Mouse (Mus musculus): ENCODE data around the gene Id2. TPM values are rescaled to one million over a fixed set of nuclear protein-coding genes. Genes with fewer than 3 reads are reported as not detected.

Gene Id2
- polyA plus RNA-seq, 1 experiment from 2014 or later: 606 TPM

DNA sequence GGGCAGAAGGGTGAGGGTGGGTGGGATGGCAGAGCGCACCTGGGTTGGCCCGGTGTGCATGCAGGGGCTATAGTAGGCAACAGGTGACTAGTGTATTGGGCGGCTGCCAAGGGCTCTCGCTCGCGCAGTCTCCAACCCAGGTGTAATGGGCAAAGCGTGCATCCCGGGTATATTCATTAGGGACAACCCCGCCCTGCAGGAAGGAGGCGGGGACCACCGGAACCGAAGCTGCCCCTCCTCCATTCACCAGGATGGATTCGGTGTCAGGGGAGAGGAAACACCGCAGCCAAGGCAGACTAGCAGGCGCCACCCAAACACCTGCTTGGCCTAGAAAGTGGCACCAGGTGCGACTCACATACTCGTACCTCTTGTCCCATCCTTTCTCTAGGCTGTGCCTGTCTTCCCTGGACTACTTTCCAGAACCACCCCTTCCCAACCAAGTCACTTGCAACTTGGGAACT, 4.2 kb downstream of the Id2 start:
- H3K9ac ChIP-seq (replicated peaks; ENCODE audit: low read length): peak overlapping the region; percentile 65
- 3% methylated on average over 17 of the region's 17 CpGs for WGBS
- DNase-seq (ENCODE audit: low spot score): peak; percentile 74

GRCm38 (mm10) chr12:25092027-25092704, 4.8 kb downstream of the Id2 start:
- Histone ChIP-seq H3K9me3 (replicated peaks; ENCODE audit: control insufficient read depth, low read length) (no peaks in the 10 kb centered on the region), H3K9ac (replicated peaks; ENCODE audit: low read length) (no peak overlapping the region; the same call in 1 of the 2 replicates), H3K4me3 (ENCODE audit: low read depth, low read length) (peak overlapping the region; percentile 41), H3K27me3 (ENCODE audit: control insufficient read depth, insufficient read depth, low read length) (no peaks in the 10 kb centered on the region), H3K4me2 (ENCODE audit: low read depth, low read length) (peak overlapping the region; percentile 71), H3K4me1 (ENCODE audit: control insufficient read depth, insufficient read depth, low read length) (no peaks in the 10 kb centered on the region; the same call in 1 of the 2 replicates), H3K36me3 (replicated peaks; ENCODE audit: control insufficient read depth, insufficient read depth, low read depth, low read length) (no peaks in the 10 kb centered on the region), H3K27ac (replicated peaks; ENCODE audit: low read depth, low read length) (no peak overlapping the region)
- DNase-seq (ENCODE audit: low spot score) (peak; percentile 91), ATAC-seq (replicated peaks; ENCODE audit: insufficient number of reproducible peaks, low FRiP score, low TSS enrichment, low read depth) (peak; percentile 60)
- 7% methylated on average over 25 of the region's 25 CpGs for WGBS

More for the DNA sequence above, 4.2 kb downstream of the Id2 start:
- H3K36me3 ChIP-seq (replicated peaks; ENCODE audit: control insufficient read depth, insufficient read depth, low read depth, low read length): no peaks in the 10 kb centered on the region
- H3K27me3 ChIP-seq (ENCODE audit: control insufficient read depth, insufficient read depth, low read length): no peaks in the 10 kb centered on the region
- ATAC-seq (replicated peaks; ENCODE audit: insufficient number of reproducible peaks, low FRiP score, low TSS enrichment, low read depth): peak; percentile 34; the same call in 1 of the 2 replicates
- no peak overlapping the region for H3K27ac ChIP-seq (replicated peaks; ENCODE audit: low read depth, low read length)
- no peaks in the 10 kb centered on the region for H3K9me3 ChIP-seq (replicated peaks; ENCODE audit: control insufficient read depth, low read length)
- H3K4me1 ChIP-seq (ENCODE audit: control insufficient read depth, insufficient read depth, low read length): no peaks in the 10 kb centered on the region; the same call in 1 of the 2 replicates
- H3K4me3 ChIP-seq (ENCODE audit: low read depth, low read length): peak overlapping the region; percentile 41
- H3K4me2 ChIP-seq (ENCODE audit: low read depth, low read length): peak overlapping the region; percentile 71

GRCm38 (mm10) chr12:25089433-25089832, 7.5 kb downstream of the Id2 start:
- no peak overlapping the region for H3K9ac ChIP-seq (replicated peaks; ENCODE audit: low read length)
- H3K4me1 ChIP-seq (ENCODE audit: control insufficient read depth, insufficient read depth, low read length): no peaks in the 10 kb centered on the region; the same call in 1 of the 2 replicates
- H3K27me3 ChIP-seq (ENCODE audit: control insufficient read depth, insufficient read depth, low read length): no peaks in the 10 kb centered on the region
- H3K36me3 ChIP-seq (replicated peaks; ENCODE audit: control insufficient read depth, insufficient read depth, low read depth, low read length): no peaks in the 10 kb centered on the region
- no peak overlapping the region for H3K27ac ChIP-seq (replicated peaks; ENCODE audit: low read depth, low read length)
- WGBS: 42% methylated on average over 1 of the region's 1 CpGs
- no peak overlapping the region for H3K4me2 ChIP-seq (ENCODE audit: low read depth, low read length)
- H3K9me3 ChIP-seq (replicated peaks; ENCODE audit: control insufficient read depth, low read length): no peaks in the 10 kb centered on the region
- no peak for ATAC-seq (replicated peaks; ENCODE audit: insufficient number of reproducible peaks, low FRiP score, low TSS enrichment, low read depth)
- DNase-seq (ENCODE audit: low spot score): no peak
- no peak overlapping the region for H3K4me3 ChIP-seq (ENCODE audit: low read depth, low read length)

DNA sequence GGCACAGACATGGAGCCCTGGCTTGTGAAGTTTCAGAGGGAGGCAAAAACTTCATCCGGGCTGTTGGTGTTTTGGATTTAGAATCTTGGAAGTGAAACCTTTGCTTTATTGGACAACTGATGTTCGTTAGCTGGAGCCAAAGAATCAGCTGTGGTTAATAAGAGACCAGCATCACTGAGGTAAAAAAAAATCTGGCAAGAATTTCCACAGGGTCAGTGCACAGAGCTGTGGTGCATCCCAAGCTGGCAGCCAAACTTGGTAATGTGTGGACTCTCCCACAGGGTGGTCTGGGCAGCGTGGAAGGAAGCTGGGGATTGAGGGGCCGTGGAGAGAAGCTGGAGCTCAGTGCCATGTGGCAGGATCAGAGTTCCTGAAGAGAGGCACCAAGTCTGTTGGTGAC, 10.0 kb downstream of the Id2 start:
- no peaks in the 10 kb centered on the region for H3K9me3 ChIP-seq (replicated peaks; ENCODE audit: control insufficient read depth, low read length)
- DNase-seq (ENCODE audit: low spot score) (no peak), ATAC-seq (replicated peaks; ENCODE audit: insufficient number of reproducible peaks, low FRiP score, low TSS enrichment, low read depth) (no peak)
- H3K9ac ChIP-seq (replicated peaks; ENCODE audit: low read length): no peak overlapping the region
- H3K27me3 ChIP-seq (ENCODE audit: control insufficient read depth, insufficient read depth, low read length): no peaks in the 10 kb centered on the region
- no peaks in the 10 kb centered on the region for H3K36me3 ChIP-seq (replicated peaks; ENCODE audit: control insufficient read depth, insufficient read depth, low read depth, low read length)
- WGBS: 56% methylated on average over 4 of the region's 4 CpGs
- H3K4me1 ChIP-seq (ENCODE audit: control insufficient read depth, insufficient read depth, low read length): no peaks in the 10 kb centered on the region
- no peak overlapping the region for H3K27ac ChIP-seq (replicated peaks; ENCODE audit: low read depth, low read length)
- no peak overlapping the region for H3K4me2 ChIP-seq (ENCODE audit: low read depth, low read length)
- no peak overlapping the region for H3K4me3 ChIP-seq (ENCODE audit: low read depth, low read length)

DNA sequence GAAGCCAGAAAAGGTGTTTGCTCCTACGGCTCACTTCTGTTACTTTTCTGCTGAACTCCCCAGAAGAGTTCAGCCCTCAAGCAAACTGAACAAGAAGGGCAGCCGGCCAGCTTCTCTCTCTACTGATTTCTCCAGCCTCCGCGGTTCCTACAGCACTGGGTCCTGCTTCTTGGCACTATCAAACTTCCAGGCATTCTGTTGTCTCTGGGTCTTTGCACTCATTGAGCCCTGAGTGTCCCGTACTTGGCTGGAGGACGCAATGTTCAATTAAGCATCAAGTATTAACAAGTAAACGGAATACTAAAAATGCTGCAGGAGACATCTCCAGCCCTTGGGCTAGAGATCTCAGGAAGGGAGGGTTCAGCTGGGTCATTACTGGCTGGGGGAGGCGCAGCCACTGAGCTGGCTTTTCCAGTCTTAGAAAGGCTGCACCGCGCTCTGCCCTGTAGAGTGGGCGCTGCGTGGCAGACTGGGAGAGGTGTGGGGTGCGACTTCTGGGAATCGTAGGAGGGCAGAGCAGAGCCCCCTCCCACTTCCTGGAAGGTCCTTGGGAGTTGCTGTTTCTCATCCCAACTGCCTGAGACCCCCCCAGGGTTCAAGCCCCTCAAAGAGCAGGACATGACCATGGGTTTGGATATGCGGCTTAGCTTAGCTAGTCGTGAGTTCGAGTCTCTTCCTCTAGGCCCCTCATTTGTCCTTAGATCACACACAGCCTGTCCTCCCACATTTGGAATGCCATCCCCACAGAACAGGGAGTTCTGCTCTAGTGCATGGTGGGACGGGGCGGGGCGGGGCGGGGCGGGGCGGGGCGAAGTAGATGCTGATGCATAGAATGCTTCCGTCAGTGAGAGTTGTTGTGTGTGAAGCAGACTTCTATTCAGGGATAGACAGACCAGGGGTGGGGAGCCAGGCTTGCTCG, 13.4 kb downstream of the Id2 start:
- no peaks in the 10 kb centered on the region for H3K9me3 ChIP-seq (replicated peaks; ENCODE audit: control insufficient read depth, low read length)
- ATAC-seq (replicated peaks; ENCODE audit: insufficient number of reproducible peaks, low FRiP score, low TSS enrichment, low read depth) (no peak), DNase-seq (ENCODE audit: low spot score) (no peak)
- H3K27me3 ChIP-seq (ENCODE audit: control insufficient read depth, insufficient read depth, low read length): no peaks in the 10 kb centered on the region
- H3K4me3 ChIP-seq (ENCODE audit: low read depth, low read length): no peak overlapping the region
- H3K9ac ChIP-seq (replicated peaks; ENCODE audit: low read length): no peak overlapping the region
- WGBS: 34% methylated on average over 26 of the region's 26 CpGs
- H3K27ac ChIP-seq (replicated peaks; ENCODE audit: low read depth, low read length): no peak overlapping the region
- no peaks in the 10 kb centered on the region for H3K4me1 ChIP-seq (ENCODE audit: control insufficient read depth, insufficient read depth, low read length)
- H3K36me3 ChIP-seq (replicated peaks; ENCODE audit: control insufficient read depth, insufficient read depth, low read depth, low read length): no peaks in the 10 kb centered on the region
- no peak overlapping the region; the same call in 1 of the 2 replicates for H3K4me2 ChIP-seq (ENCODE audit: low read depth, low read length)

DNA sequence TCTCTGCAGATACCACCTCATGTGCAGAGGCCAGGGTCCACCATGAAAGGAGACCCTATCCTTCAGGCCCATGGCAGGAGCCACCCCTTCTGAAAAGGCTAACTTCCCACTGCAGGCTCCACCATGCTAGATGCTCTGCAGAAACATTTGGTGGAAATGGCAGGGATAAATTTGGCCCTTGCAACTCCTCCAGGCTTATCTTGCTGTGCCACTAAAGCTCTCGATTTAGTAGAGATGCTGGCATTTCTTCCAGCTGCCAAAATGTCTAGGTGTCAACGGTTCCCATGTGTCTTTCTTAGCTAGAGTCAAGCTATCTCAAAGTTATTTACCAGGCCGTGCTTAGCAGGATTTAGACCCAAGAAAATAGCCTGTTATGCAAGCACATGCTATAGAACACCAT, 22.6 kb downstream of the Id2 start:
- Histone ChIP-seq H3K27ac (replicated peaks; ENCODE audit: low read depth, low read length) (no peak overlapping the region), H3K9me3 (replicated peaks; ENCODE audit: control insufficient read depth, low read length) (no peaks in the 10 kb centered on the region), H3K4me3 (ENCODE audit: low read depth, low read length) (no peak overlapping the region), H3K36me3 (replicated peaks; ENCODE audit: control insufficient read depth, insufficient read depth, low read depth, low read length) (no peaks in the 10 kb centered on the region), H3K4me2 (ENCODE audit: low read depth, low read length) (no peak overlapping the region), H3K4me1 (ENCODE audit: control insufficient read depth, insufficient read depth, low read length) (no peaks in the 10 kb centered on the region), H3K9ac (replicated peaks; ENCODE audit: low read length) (no peak overlapping the region), H3K27me3 (ENCODE audit: control insufficient read depth, insufficient read depth, low read length) (no peaks in the 10 kb centered on the region)
- WGBS: 86% methylated on average over 3 of the region's 3 CpGs
- ATAC-seq (replicated peaks; ENCODE audit: insufficient number of reproducible peaks, low FRiP score, low TSS enrichment, low read depth) (no peak), DNase-seq (ENCODE audit: low spot score) (no peak)

DNA sequence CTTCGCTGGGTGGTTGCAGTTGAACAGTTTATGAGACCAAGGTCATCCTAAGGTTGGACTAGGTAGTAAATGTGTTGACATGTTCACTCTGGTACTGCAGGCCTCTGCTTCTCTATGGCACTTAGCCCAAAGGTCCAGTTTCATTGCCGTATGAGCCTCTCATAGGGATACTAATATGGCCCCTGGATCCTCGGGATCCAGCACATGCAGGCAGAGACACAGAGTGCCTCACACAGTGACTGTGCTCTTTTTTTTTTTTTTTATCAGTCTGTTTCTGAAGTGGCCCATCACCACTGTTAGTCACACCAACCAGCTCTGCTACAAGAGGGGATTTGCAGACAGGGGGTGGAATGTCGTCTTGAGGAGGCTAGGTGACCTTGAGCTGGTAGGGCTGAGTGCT, 23.6 kb downstream of the Id2 start:
- H3K9me3 ChIP-seq (replicated peaks; ENCODE audit: control insufficient read depth, low read length): no peaks in the 10 kb centered on the region

DNA sequence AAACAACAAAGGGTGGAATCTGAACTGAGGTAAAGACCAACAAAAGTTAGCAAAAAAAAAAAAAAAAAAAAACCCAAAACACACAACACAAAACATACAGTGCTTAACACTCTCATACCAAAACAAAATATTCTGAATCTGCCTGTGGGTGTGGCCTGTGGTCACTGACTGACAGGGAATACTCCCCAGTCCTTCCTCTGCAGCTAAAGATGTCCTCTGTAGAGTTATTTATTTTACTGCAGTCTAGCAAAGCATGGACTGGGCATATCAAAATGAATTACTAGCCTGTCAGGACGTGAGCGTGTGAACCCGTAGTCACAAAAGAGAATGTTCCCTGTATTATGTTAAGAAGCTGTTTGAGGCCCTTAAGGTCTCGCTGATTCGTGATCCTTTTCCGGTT, 34.7 kb downstream of the Id2 start:
- H3K9ac ChIP-seq (replicated peaks; ENCODE audit: low read length): no peak overlapping the region
- no peak overlapping the region for H3K4me3 ChIP-seq (ENCODE audit: low read depth, low read length)
- H3K9me3 ChIP-seq (replicated peaks; ENCODE audit: control insufficient read depth, low read length): no peaks in the 10 kb centered on the region
- 89% methylated on average over 6 of the region's 6 CpGs for WGBS
- no peaks in the 10 kb centered on the region for H3K27me3 ChIP-seq (ENCODE audit: control insufficient read depth, insufficient read depth, low read length)
- no peaks in the 10 kb centered on the region for H3K4me1 ChIP-seq (ENCODE audit: control insufficient read depth, insufficient read depth, low read length)
- H3K4me2 ChIP-seq (ENCODE audit: low read depth, low read length): no peak overlapping the region
- ATAC-seq (replicated peaks; ENCODE audit: insufficient number of reproducible peaks, low FRiP score, low TSS enrichment, low read depth): no peak
- no peaks in the 10 kb centered on the region; the same call in 1 of the 2 replicates for H3K36me3 ChIP-seq (replicated peaks; ENCODE audit: control insufficient read depth, insufficient read depth, low read depth, low read length)
- no peak overlapping the region for H3K27ac ChIP-seq (replicated peaks; ENCODE audit: low read depth, low read length)
- DNase-seq (ENCODE audit: low spot score): no peak

More for the DNA sequence above, 23.6 kb downstream of the Id2 start:
- Histone ChIP-seq H3K4me1 (ENCODE audit: control insufficient read depth, insufficient read depth, low read length) (no peaks in the 10 kb centered on the region), H3K9ac (replicated peaks; ENCODE audit: low read length) (no peak overlapping the region), H3K36me3 (replicated peaks; ENCODE audit: control insufficient read depth, insufficient read depth, low read depth, low read length) (no peaks in the 10 kb centered on the region), H3K27me3 (ENCODE audit: control insufficient read depth, insufficient read depth, low read length) (no peaks in the 10 kb centered on the region), H3K27ac (replicated peaks; ENCODE audit: low read depth, low read length) (no peak overlapping the region), H3K4me2 (ENCODE audit: low read depth, low read length) (no peak overlapping the region), H3K4me3 (ENCODE audit: low read depth, low read length) (no peak overlapping the region)
- ATAC-seq (replicated peaks; ENCODE audit: insufficient number of reproducible peaks, low FRiP score, low TSS enrichment, low read depth) (no peak), DNase-seq (ENCODE audit: low spot score) (no peak)
- WGBS: 80% methylated on average over 4 of the region's 4 CpGs

Data from embryonic facial prominence, embryonic 11.5 days (tissue).